Mouse (Mus musculus): ENCODE results near the gene Sh3d21.
"Not testable (repeated sequence)": the region's sequence is repeated elsewhere in the genome, so short reads cannot be mapped to it uniquely, and the experiment has no call there.

- not testable (repeated sequence) for TF ChIP-seq CTCF (IDR thresholded peaks at IDR 0.05; ENCODE audit: borderline replicate concordance, insufficient read depth, low read length); POLR2A (IDR thresholded peaks at IDR 0.05; ENCODE audit: low read depth, low read length)
Measured at GRCm38 (mm10) chr4:126165092-126165491, 1.8 kb upstream of the Sh3d21 start.
